Mouse (Mus musculus) CH12.LX (cell line): ENCODE data around the gene Ubqln1. TPM values are rescaled to one million over a fixed set of nuclear protein-coding genes. Genes with fewer than 3 reads are reported as not detected.

ENCODE experiments used
- DNase-seq: peaks from one replicate; pipeline ENCODE4 v3.0.0-alpha.2; 2013; ENCODE audit errors: extremely low read depth
- H3K27ac ChIP-seq: 2 replicates; pipeline ENCODE4 v1.5.1; 2012; ENCODE audit warnings: low read depth, mild to moderate bottlenecking, control low read depth, moderate library complexity; ENCODE audit not compliant: insufficient read depth
- H3K27me3 ChIP-seq: replicated peaks from 2 replicates; pipeline ENCODE3; 2012; ENCODE audit warnings: inconsistent platforms
- H3K36me3 ChIP-seq, 2 experiments: replicated peaks in 1 of 2; 2 replicates each; pipeline versions ENCODE3 to v1.6.1; 2012; ENCODE audit warnings: inconsistent platforms in 1 of 2, low read length in 1 of 2, mild to moderate bottlenecking in 1 of 2, mixed read lengths in 1 of 2, moderate library complexity in 1 of 2; ENCODE audit not compliant: control insufficient read depth in 1 of 2, insufficient read depth in 1 of 2
- H3K4me1 ChIP-seq, 2 experiments: 2 replicates each; pipeline ENCODE4 v1.6.1; 2012; ENCODE audit warnings: inconsistent platforms in 1 of 2, moderate library complexity in 1 of 2; ENCODE audit not compliant: insufficient read depth in 2 of 2, control insufficient read depth in 1 of 2
- H3K4me2 ChIP-seq: 2 replicates; pipeline ENCODE4 v1.6.1; 2012; ENCODE audit warnings: low read depth, mild to moderate bottlenecking, control low read depth; ENCODE audit not compliant: poor library complexity, insufficient read depth, severe bottlenecking
- H3K4me3 ChIP-seq, 3 experiments: fragments of 150-350 bp in 1 of 3; sonication (generic) in 1 of 3; replicated peaks in 1 of 3; 2 replicates each; pipeline versions ENCODE3 to v1.5.1; 2011 to 2012; ENCODE audit warnings: low read depth in 2 of 3, low read length in 2 of 3, mild to moderate bottlenecking in 2 of 3, moderate library complexity in 2 of 3, control low read depth in 1 of 3, improper control_type of control experiment in 1 of 3, inconsistent platforms in 1 of 3, mixed read lengths in 1 of 3; ENCODE audit not compliant: poor library complexity in 1 of 3
- H3K79me2 ChIP-seq: replicated peaks from 2 replicates; pipeline ENCODE4 v1.6.1; 2012; ENCODE audit warnings: mild to moderate bottlenecking, moderate library complexity; ENCODE audit not compliant: control insufficient read depth, poor library complexity, insufficient read depth, severe bottlenecking; ENCODE audit errors: extremely low read depth
- H3K9ac ChIP-seq: 2 replicates; pipeline ENCODE4 v1.6.1; 2012; ENCODE audit warnings: low read depth, mild to moderate bottlenecking, control low read depth, moderate library complexity; ENCODE audit not compliant: insufficient read depth
- H3K9me3 ChIP-seq: replicated peaks from 2 replicates; pipeline ENCODE3; 2012; ENCODE audit warnings: low read length, inconsistent platforms, mixed read lengths
- CHD2 ChIP-seq: IDR thresholded peaks from 2 replicates; pipeline ENCODE4 v1.6.1; 2011; ENCODE audit warnings: low read length, improper control_type of control experiment
- E2F4 ChIP-seq: IDR thresholded peaks from 2 replicates; pipeline ENCODE4 v1.6.1; 2011; ENCODE audit warnings: low read depth, low read length, improper control_type of control experiment; ENCODE audit not compliant: insufficient replicate concordance
- ELF1 ChIP-seq: IDR thresholded peaks from 2 replicates; pipeline ENCODE4 v1.6.1; 2014; ENCODE audit warnings: low read depth, mild to moderate bottlenecking, inconsistent platforms, low read length, improper control_type of control experiment
- EP300 ChIP-seq: IDR thresholded peaks from 2 replicates; pipeline ENCODE4 v1.6.1; 2011; ENCODE audit warnings: low read length, improper control_type of control experiment
- ETS1 ChIP-seq: conservative IDR thresholded peaks from 2 replicates; pipeline ENCODE4 v1.6.1; 2012; ENCODE audit warnings: low read depth, mild to moderate bottlenecking, inconsistent platforms, low read length, improper control_type of control experiment, moderate library complexity
- GABPA ChIP-seq: IDR thresholded peaks from 2 replicates; pipeline ENCODE4 v1.6.1; 2012; ENCODE audit warnings: low read depth, low read length, improper control_type of control experiment, inconsistent platforms; ENCODE audit not compliant: insufficient replicate concordance
- HCFC1 ChIP-seq: IDR thresholded peaks from 2 replicates; pipeline ENCODE4 v1.6.1; 2012; ENCODE audit warnings: low read depth, mild to moderate bottlenecking, inconsistent platforms, low read length, improper control_type of control experiment
- IRF4 ChIP-seq: IDR thresholded peaks from 2 replicates; pipeline ENCODE4 v1.6.1; 2014; ENCODE audit warnings: low read depth, mild to moderate bottlenecking, inconsistent platforms, low read length, improper control_type of control experiment
- JUN ChIP-seq: IDR thresholded peaks from 2 replicates; pipeline ENCODE4 v1.6.1; 2011; ENCODE audit warnings: low read depth, mild to moderate bottlenecking, low read length, improper control_type of control experiment, moderate library complexity; ENCODE audit not compliant: insufficient read depth
- JUND ChIP-seq: conservative IDR thresholded peaks from 2 replicates; pipeline ENCODE4 v1.6.1; 2011; ENCODE audit warnings: low read depth, low read length, improper control_type of control experiment
- MAX ChIP-seq: IDR thresholded peaks from 2 replicates; pipeline ENCODE4 v1.6.1; 2011; ENCODE audit warnings: low read length, improper control_type of control experiment
- MEF2A ChIP-seq: IDR thresholded peaks from 2 replicates; pipeline ENCODE4 v1.6.1; 2014; ENCODE audit warnings: low read depth, mild to moderate bottlenecking, inconsistent platforms, low read length, improper control_type of control experiment, borderline replicate concordance
- MYC ChIP-seq: IDR thresholded peaks from 2 replicates; pipeline ENCODE4 v1.6.1; 2011; ENCODE audit warnings: low read depth, mild to moderate bottlenecking, improper control_type of control experiment, low read length
- NELFE ChIP-seq: IDR thresholded peaks from 2 replicates; pipeline ENCODE4 v1.6.1; 2011; ENCODE audit warnings: low read depth, low read length, improper control_type of control experiment
- POLR2AphosphoS2 ChIP-seq: IDR thresholded peaks from 2 replicates; pipeline ENCODE4 v1.6.1; 2011; ENCODE audit warnings: low read depth, low read length, improper control_type of control experiment
- SIN3A ChIP-seq: IDR thresholded peaks from 2 replicates; pipeline ENCODE4 v1.6.1; 2012; ENCODE audit warnings: low read length, improper control_type of control experiment, inconsistent platforms
- TBP ChIP-seq: conservative IDR thresholded peaks from 2 replicates; pipeline ENCODE4 v1.6.1; 2011; ENCODE audit warnings: low read depth, low read length, improper control_type of control experiment
- TCF12 ChIP-seq: IDR thresholded peaks from 2 replicates; pipeline ENCODE4 v1.6.1; 2014; ENCODE audit warnings: low read depth, mild to moderate bottlenecking, inconsistent platforms, low read length, improper control_type of control experiment
- USF1 ChIP-seq: IDR thresholded peaks from 2 replicates; pipeline ENCODE4 v1.6.1; 2014; ENCODE audit warnings: low read depth, mild to moderate bottlenecking, inconsistent platforms, low read length, improper control_type of control experiment
- ZC3H11A ChIP-seq: IDR thresholded peaks from 2 replicates; pipeline ENCODE4 v1.6.1; 2012; ENCODE audit warnings: low read depth, mild to moderate bottlenecking, inconsistent platforms, low read length, improper control_type of control experiment
- ZMIZ1 ChIP-seq: IDR thresholded peaks from 2 replicates; pipeline ENCODE4 v1.6.1; 2012; ENCODE audit warnings: low read depth, mild to moderate bottlenecking, inconsistent platforms, low read length, improper control_type of control experiment
- dilution Hi-C: fragments of 300-500 bp; cut with MboI; formaldehyde crosslinking; loops from 2 replicates; pipeline ENCODE4 v1.14.3; 2020; ENCODE audit warnings: low sequenced_read_pairs; ENCODE audit not compliant: extremely low pct_unique_long_range_greater_than_20kb, extremely low pct_ligation_motif_present
- in situ Hi-C: fragments of 300-500 bp; cut with MboI; formaldehyde crosslinking; loops from 3 replicates; pipeline ENCODE4 v1.14.3; 2019; ENCODE audit warnings: low sequenced_read_pairs, low pct_ligation_motif_present, low pct_unique_long_range_greater_than_20kb, mixed read lengths
- polyA plus RNA-seq: library from polyadenylated mRNA; unstranded; fragments of >175 nt; gene quantifications from 2 replicates; pipeline ENCODE4 v1.2.1, GENCODE M21; 2012; ENCODE audit warnings: low read depth; ENCODE audit not compliant: insufficient read length
- total RNA-seq, 2 experiments: library from RNA; depleted of rRNA; stranded (reverse); fragments of 300-350 nt in 1 of 2; fragments of >200 nt in 1 of 2; gene quantifications; 2 replicates each; pipeline ENCODE4 v1.2.3; 2012 to 2014

The Ubqln1 gene
- total and polyA plus RNA-seq, 3 experiments, result 58.5 to 166 (median 130) TPM

- TF ChIP-seq ZMIZ1 (no peak), TCF12 (peak; percentile 61), MYC (no peak), TBP (0 out of 2 replicates have a peak, but pooled peaks have one; percentile 25)
- TF ChIP-seq, all 38 proteins: peak for 7
Observed at GRCm38 (mm10) chr13:58157447-58158098, 57.9 kb downstream of the Ubqln1 start, which contains the start of gene Idnk (continued).

DNA sequence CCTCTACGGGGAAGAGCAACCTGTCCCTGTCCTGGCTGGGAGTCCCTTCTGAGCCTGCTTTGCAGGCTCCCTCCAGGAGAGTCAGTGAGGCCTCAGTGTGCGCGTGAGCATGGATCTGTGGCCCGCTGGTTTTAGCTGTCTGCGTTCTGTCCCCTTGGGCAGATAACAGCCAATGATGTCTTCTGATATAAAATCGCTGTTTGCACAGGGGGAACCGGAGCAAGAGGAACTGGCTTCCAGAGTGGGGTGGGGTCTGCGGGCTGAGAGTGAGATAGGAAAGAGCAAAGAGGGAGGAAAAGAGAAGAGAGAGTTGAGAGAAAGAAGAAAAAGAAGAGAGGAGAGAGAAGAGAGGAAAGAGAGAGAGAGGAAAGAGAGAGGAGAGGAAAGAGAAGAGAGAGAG, 58.4 kb downstream of the Ubqln1 start:
- Histone ChIP-seq H3K9me3 (peaks cover 17% of the 10 kb centered on the region), H3K27me3 (no peaks in the 10 kb centered on the region), H3K79me2 (peaks cover 5% of the 10 kb centered on the region; the same call in 1 of the 2 replicates), H3K4me3 (peak overlapping the region; percentile 81 to 99 (median 91)), H3K36me3 (peaks cover 22 to 26% of the 10 kb centered on the region in 2 experiments)
- in situ Hi-C loops, result loop anchor here (10.0 kb wide), 2 partner anchors 228 to 388 kb away; partner anchors contain the start of gene 2210016F16Rik
- DNase-seq, result no peak
- TF ChIP-seq NELFE (no peak), TCF12 (no peak), IRF4 (no peak), E2F4 (no peak), MAX (no peak), MEF2A (no peak), ELF1 (no peak), EP300 (no peak), ETS1 (no peak), SIN3A (no peak), JUN (no peak), TBP (no peak), ZMIZ1 (no peak), GABPA (no peak), USF1 (no peak)
- TF ChIP-seq, all 38 proteins: peak for 0
- Histone ChIP-seq H3K27ac (no peak overlapping the region), H3K9ac (no peak overlapping the region; the same call in 1 of the 2 replicates), H3K4me2 (peak overlapping the region; percentile 55), H3K4me1 (peaks cover 0 to 21% of the 10 kb centered on the region in 2 experiments; a peak in 2 of 4 replicates)
- dilution Hi-C loops, result no loop called here

- no peaks in the 10 kb centered on the region for H3K27me3 ChIP-seq
- TF ChIP-seq JUND (no peak), JUN (no peak), MYC (no peak), ZC3H11A (no peak), NELFE (no peak), ETS1 (no peak), CHD2 (no peak), HCFC1 (no peak), USF1 (no peak), POLR2AphosphoS2 (no peak)
- dilution Hi-C loops (no loop called here), in situ Hi-C loops (loop anchor here (10.0 kb wide), 2 partner anchors 229 to 389 kb away; partner anchors contain the start of gene 2210016F16Rik)
- no peak for DNase-seq
- peaks cover 5% of the 10 kb centered on the region; the same call in 1 of the 2 replicates for H3K79me2 ChIP-seq
- H3K27ac ChIP-seq, result no peak overlapping the region
- H3K36me3 ChIP-seq, result peaks cover 16 to 17% of the 10 kb centered on the region in 2 experiments
- H3K4me3 ChIP-seq, result no peak overlapping the region
- no peak overlapping the region for H3K4me2 ChIP-seq
- no peak overlapping the region for H3K9ac ChIP-seq
- peaks cover 0 to 21% of the 10 kb centered on the region in 2 experiments; a peak in 2 of 4 replicates for H3K4me1 ChIP-seq
- peaks cover 10% of the 10 kb centered on the region for H3K9me3 ChIP-seq
Observed at GRCm38 (mm10) chr13:58156031-58156430, 59.4 kb downstream of the Ubqln1 start.
